Mouse (Mus musculus) lung, postnatal 0 days (tissue): ENCODE measurements around the gene Ehbp1. TPM values are rescaled to one million over a fixed set of nuclear protein-coding genes. Genes with fewer than 3 reads are reported as not detected.
A peak's percentile ranks its signal among the peaks of the same experiment; 100 is the strongest.

Experiments
- ATAC-seq: fragments of 200-750 bp; cut with Nextera tagmentation; 2 replicates; pipeline ENCODE4 v1.8.0; 2017; ENCODE audit warnings: moderate library complexity
- DNase-seq: peaks from one replicate; pipeline ENCODE4 v3.0.0-alpha.2; 2016; ENCODE audit warnings: low spot score
- H3K27ac ChIP-seq: fragments of 300-500 bp; sonication (generic); 2 replicates; pipeline ENCODE4 v1.5.1; 2014; ENCODE audit warnings: antibody characterized with exemption, mild to moderate bottlenecking, low read length, mixed read lengths
- H3K27me3 ChIP-seq: fragments of 300-500 bp; sonication (generic); replicated peaks from 2 replicates; pipeline ENCODE4 v1.6.1; 2014; ENCODE audit warnings: low read length, mixed read lengths; ENCODE audit not compliant: insufficient read depth
- H3K36me3 ChIP-seq: fragments of 300-500 bp; sonication (generic); 2 replicates; pipeline ENCODE4 v1.6.1; 2014; ENCODE audit warnings: low read length, mixed read lengths; ENCODE audit not compliant: insufficient read depth
- H3K4me1 ChIP-seq: fragments of 300-500 bp; sonication (generic); 2 replicates; pipeline ENCODE4 v1.6.1; 2014; ENCODE audit warnings: antibody characterized with exemption, low read depth, low read length, mixed read lengths; ENCODE audit not compliant: insufficient read depth
- H3K4me2 ChIP-seq: fragments of 300-500 bp; sonication (generic); replicated peaks from 2 replicates; pipeline ENCODE4 v1.6.1; 2014; ENCODE audit warnings: low read depth, mild to moderate bottlenecking, low read length, moderate library complexity, mixed read lengths
- H3K4me3 ChIP-seq: fragments of 300-500 bp; sonication (generic); 2 replicates; pipeline ENCODE4 v1.5.1; 2014; ENCODE audit warnings: low read depth, low read length
- H3K9ac ChIP-seq: fragments of 300-500 bp; sonication (generic); replicated peaks from 2 replicates; pipeline ENCODE4 v1.6.1; 2014; ENCODE audit warnings: low read depth, mild to moderate bottlenecking
- H3K9me3 ChIP-seq: fragments of 300-500 bp; sonication (generic); 2 replicates; pipeline ENCODE4 v1.6.1; 2016; ENCODE audit warnings: low read length, mixed read lengths
- CTCF ChIP-seq: IDR thresholded peaks from 2 replicates; pipeline ENCODE4 v1.5.1; 2016; ENCODE audit warnings: antibody characterized with exemption, mild to moderate bottlenecking
- EP300 ChIP-seq: IDR thresholded peaks from 2 replicates; pipeline ENCODE4 v1.6.1; 2016; ENCODE audit warnings: antibody characterized with exemption, mild to moderate bottlenecking, control low read depth
- WGBS: fragments of 180-500 bp; shearing (Covaris S2); extraction: QIAGEN DNeasy Blood & Tissue Kit; methylation state at CpG from one replicate; pipeline ENCODE4 v1.1.7; 2014; 5-methylcytosine and 5-hydroxymethylcytosine counted together
- polyA plus RNA-seq: library from polyadenylated mRNA; unstranded; fragments of >200 nt; fragmentation: Nextera tagmentation; extraction: Ambion mirVana; gene quantifications from 2 replicates; pipeline ENCODE4 v1.2.1, GENCODE M21; 2015

The Ehbp1 gene
- polyA plus RNA-seq: 5.1 and 6.1 TPM in 2 replicates

GRCm38 (mm10) chr11:22342242-22343207, at the start of gene Ehbp1:
Gene Ehbp1, minus strand, starts transcription at chr11:22342292.
- Histone ChIP-seq H3K27ac (no peak within 1 kb of the TSS), H3K4me3 (no peak within 1 kb of the TSS), H3K36me3 (no peaks in the 10 kb centered on the region), H3K27me3 (no peaks in the 10 kb centered on the region), H3K4me1 (no peaks in the 10 kb centered on the region), H3K4me2 (no peak within 1 kb of the TSS), H3K9me3 (no peaks in the 10 kb centered on the region), H3K9ac (no peak within 1 kb of the TSS)
- TF ChIP-seq EP300 (no peak), CTCF (no peak)
- WGBS: 55% methylated on average over 2 of the region's 2 CpGs
- DNase-seq (no peak), ATAC-seq (peak; percentile 49; the same call in 1 of the 2 replicates)

- H3K36me3 ChIP-seq: no peaks in the 10 kb centered on the region
- H3K4me3 ChIP-seq: no peak overlapping the region
- H3K9me3 ChIP-seq: no peaks in the 10 kb centered on the region
- peak; percentile 63 for DNase-seq
- no peaks in the 10 kb centered on the region for H3K27me3 ChIP-seq
- H3K9ac ChIP-seq: no peak overlapping the region
- H3K4me2 ChIP-seq: no peak overlapping the region
- no peaks in the 10 kb centered on the region for H3K4me1 ChIP-seq
- no peak overlapping the region for H3K27ac ChIP-seq
- TF ChIP-seq EP300 (peak; percentile 30; the same call in 1 of the 2 replicates), CTCF (no peak)
- WGBS: 39% methylated on average over 6 of the region's 6 CpGs
- no peak for ATAC-seq
Measured at GRCm38 (mm10) chr11:22387472-22388098, 45.5 kb upstream of the Ehbp1 start.

DNA sequence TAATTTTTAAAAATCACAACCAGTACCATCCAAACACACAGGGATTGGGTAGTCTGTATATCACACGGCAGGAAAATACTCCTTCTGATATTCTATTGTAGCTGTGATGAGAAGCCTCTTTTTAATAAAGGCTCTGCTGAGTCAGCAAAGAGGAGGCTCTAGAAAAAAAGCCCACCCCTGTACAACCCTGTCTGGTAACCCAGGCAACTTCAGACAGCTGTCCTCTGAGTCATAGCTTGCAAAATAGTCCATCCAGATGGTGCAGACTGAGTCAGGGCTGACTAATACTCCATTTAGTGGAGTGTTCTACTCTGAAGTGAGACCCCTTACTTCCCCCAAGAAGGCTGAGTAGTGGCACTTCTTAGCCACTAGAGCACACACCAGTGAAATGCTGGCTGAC, 41.4 kb upstream of the Ehbp1 start:
- H3K36me3 ChIP-seq: no peaks in the 10 kb centered on the region
- H3K27me3 ChIP-seq: no peaks in the 10 kb centered on the region
- DNase-seq (no peak), ATAC-seq (no peak)
- TF ChIP-seq CTCF: no peak
- no peak for TF ChIP-seq EP300
- H3K4me2 ChIP-seq: no peak overlapping the region
- no peak overlapping the region for H3K4me3 ChIP-seq
- H3K9ac ChIP-seq: no peak overlapping the region
- no peaks in the 10 kb centered on the region for H3K9me3 ChIP-seq
- H3K4me1 ChIP-seq: no peaks in the 10 kb centered on the region
- 83% methylated on average over 1 of the region's 1 CpGs for WGBS
- no peak overlapping the region for H3K27ac ChIP-seq

GRCm38 (mm10) chr11:22374811-22375210, 32.7 kb upstream of the Ehbp1 start:
- no peak overlapping the region for H3K9ac ChIP-seq
- DNase-seq (no peak), ATAC-seq (no peak)
- no peaks in the 10 kb centered on the region for H3K27me3 ChIP-seq
- H3K4me3 ChIP-seq: no peak overlapping the region
- TF ChIP-seq CTCF: no peak
- TF ChIP-seq EP300: no peak
- H3K4me1 ChIP-seq: no peaks in the 10 kb centered on the region
- H3K36me3 ChIP-seq: no peaks in the 10 kb centered on the region
- H3K4me2 ChIP-seq: no peak overlapping the region
- WGBS: 86% methylated on average over 2 of the region's 2 CpGs
- no peaks in the 10 kb centered on the region for H3K9me3 ChIP-seq
- no peak overlapping the region for H3K27ac ChIP-seq

DNA sequence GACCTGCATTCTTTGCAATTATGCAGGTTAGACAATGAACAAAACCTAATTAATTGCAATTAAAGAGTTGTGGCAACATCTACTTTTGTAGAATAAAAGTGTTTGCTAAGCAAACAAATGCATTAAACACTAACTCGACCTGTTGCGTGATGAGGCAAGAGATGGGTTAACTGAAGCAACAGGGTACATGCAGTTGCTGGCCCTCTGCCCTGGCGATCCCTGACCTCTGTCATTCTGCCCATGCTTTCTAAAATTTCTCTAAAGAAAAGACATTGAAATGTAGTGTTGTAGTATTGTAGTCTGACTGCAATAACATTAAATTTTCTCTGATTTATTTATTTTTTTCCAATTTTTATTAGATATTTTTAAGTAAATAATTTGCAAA, 31.2 kb upstream of the Ehbp1 start:
- TF ChIP-seq CTCF: no peak
- no peak for TF ChIP-seq EP300
- no peaks in the 10 kb centered on the region for H3K9me3 ChIP-seq
- H3K9ac ChIP-seq: no peak overlapping the region
- no peaks in the 10 kb centered on the region for H3K36me3 ChIP-seq
- H3K27ac ChIP-seq: no peak overlapping the region
- ATAC-seq (no peak), DNase-seq (no peak)
- H3K4me1 ChIP-seq: no peaks in the 10 kb centered on the region
- H3K4me3 ChIP-seq: no peak overlapping the region
- H3K27me3 ChIP-seq: no peaks in the 10 kb centered on the region
- WGBS: 60% methylated on average over 3 of the region's 3 CpGs
- H3K4me2 ChIP-seq: no peak overlapping the region

- Histone ChIP-seq H3K9ac (no peak overlapping the region), H3K27me3 (no peaks in the 10 kb centered on the region), H3K9me3 (no peaks in the 10 kb centered on the region), H3K27ac (no peak overlapping the region), H3K4me1 (no peaks in the 10 kb centered on the region), H3K36me3 (no peaks in the 10 kb centered on the region), H3K4me3 (no peak overlapping the region), H3K4me2 (no peak overlapping the region)
- TF ChIP-seq EP300 (no peak), CTCF (no peak)
- no peak for ATAC-seq
- no peak for DNase-seq
- WGBS: 83% methylated on average over 1 of the region's 1 CpGs
Measured at GRCm38 (mm10) chr11:22372609-22373289, 30.7 kb upstream of the Ehbp1 start.
